Mouse (Mus musculus): ENCODE measurements at regions not wholly inside any gene's neighbourhood (a gene's known extent, or its start where the extent isn't known, plus 50 kb on each side); places are given as distances from the start of the nearest gene placed in this dataset.

- Histone ChIP-seq H3K79me3 (ENCODE audit: low read depth) (no peaks in the 10 kb centered on the region), H3K4me3 (ENCODE audit: insufficient read depth, poor library complexity, severe bottlenecking) (no peak overlapping the region), H3K27me3 (ENCODE audit: control insufficient read depth, insufficient read depth, insufficient read length) (no peaks in the 10 kb centered on the region), H3K79me2 (ENCODE audit: control insufficient read depth, insufficient read depth) (no peaks in the 10 kb centered on the region), H3K36me3 (ENCODE audit: control insufficient read depth, insufficient read depth) (no peaks in the 10 kb centered on the region), H3ac (ENCODE audit: control insufficient read depth, insufficient read length, low read depth) (no peak overlapping the region)
- TF ChIP-seq FOSL1 (IDR thresholded peaks at IDR 0.05; ENCODE audit: insufficient read depth, low read length, poor library complexity, severe bottlenecking), result no peak
- TF ChIP-seq MYOD1 (IDR thresholded peaks at IDR 0.05; ENCODE audit: control insufficient read depth, insufficient read length, low read depth), result no peak
- TF ChIP-seq USF1 (IDR thresholded peaks at IDR 0.05; ENCODE audit: low read depth), result no peak
Measured at GRCm38 (mm10) chr4:8428629-8429523, 190.0 kb upstream of the Car8 start.

- no peak for TF ChIP-seq CEBPB (IDR thresholded peaks at IDR 0.05; ENCODE audit: low read depth)
- H3K4me3 ChIP-seq (ENCODE audit: insufficient read depth, poor library complexity, severe bottlenecking), result no peak overlapping the region
- no peaks in the 10 kb centered on the region for H3K79me2 ChIP-seq (ENCODE audit: control insufficient read depth, insufficient read depth)
- H3K79me3 ChIP-seq (ENCODE audit: low read depth), result no peaks in the 10 kb centered on the region
- no peak overlapping the region for H3ac ChIP-seq (ENCODE audit: control insufficient read depth, insufficient read length, low read depth)
- no peaks in the 10 kb centered on the region for H3K27me3 ChIP-seq (ENCODE audit: control insufficient read depth, insufficient read depth, insufficient read length)
- no peaks in the 10 kb centered on the region for H3K36me3 ChIP-seq (ENCODE audit: control insufficient read depth, insufficient read depth)
Measured at GRCm38 (mm10) chr4:8427812-8428211, 189.0 kb upstream of the Car8 start.

DNA sequence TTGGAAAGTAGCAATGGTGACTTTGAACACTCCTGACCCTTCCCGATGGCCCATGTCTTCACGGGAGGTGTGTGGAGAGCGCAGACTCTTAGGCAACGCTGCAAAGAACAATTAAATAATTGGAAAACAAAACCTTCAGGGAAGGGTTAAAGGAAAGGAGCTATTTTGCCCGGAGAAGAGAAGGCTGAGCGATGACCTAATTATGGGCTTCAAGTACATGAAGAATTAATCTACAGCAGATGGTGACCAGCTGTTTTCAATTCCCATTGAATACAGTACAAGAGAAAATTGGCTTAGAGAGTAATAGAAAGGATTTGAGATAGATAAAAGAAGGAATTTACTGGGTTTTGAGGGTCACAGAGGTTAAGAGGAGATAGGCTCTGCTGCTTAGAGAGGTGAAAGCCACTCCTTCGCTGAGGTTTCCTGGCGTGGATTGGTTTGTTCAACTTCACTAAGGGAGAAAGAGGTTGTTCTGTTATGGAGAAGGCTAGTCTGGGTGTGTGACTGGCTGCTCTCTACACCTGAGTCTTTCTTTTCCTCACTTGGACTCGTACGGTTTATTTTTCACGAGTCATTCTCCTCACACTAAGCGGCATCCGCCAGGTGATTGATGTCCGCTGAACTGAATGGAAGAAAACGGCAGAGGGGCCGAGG, 184.7 kb upstream of the Car8 start:
- Histone ChIP-seq H3ac (ENCODE audit: control insufficient read depth, insufficient read length, low read depth) (no peak overlapping the region), H3K4me3 (ENCODE audit: insufficient read depth, poor library complexity, severe bottlenecking) (no peak overlapping the region), H3K79me2 (ENCODE audit: control insufficient read depth, insufficient read depth) (no peaks in the 10 kb centered on the region), H3K27me3 (ENCODE audit: control insufficient read depth, insufficient read depth, insufficient read length) (no peaks in the 10 kb centered on the region), H3K79me3 (ENCODE audit: low read depth) (no peaks in the 10 kb centered on the region), H3K36me3 (ENCODE audit: control insufficient read depth, insufficient read depth) (no peaks in the 10 kb centered on the region)
- TF ChIP-seq MAX (IDR thresholded peaks at IDR 0.05) (no peak), USF1 (IDR thresholded peaks at IDR 0.05; ENCODE audit: low read depth) (no peak), MYOD1 (IDR thresholded peaks at IDR 0.05; ENCODE audit: control insufficient read depth, insufficient read length, low read depth) (no peak), CTCF (IDR thresholded peaks at IDR 0.05; ENCODE audit: control insufficient read depth, insufficient read depth, insufficient read length) (no peak), FOSL1 (IDR thresholded peaks at IDR 0.05; ENCODE audit: insufficient read depth, low read length, poor library complexity, severe bottlenecking) (no peak), CEBPB (IDR thresholded peaks at IDR 0.05; ENCODE audit: low read depth) (no peak), MYOG (IDR thresholded peaks at IDR 0.05; ENCODE audit: control insufficient read depth, extremely low read depth, insufficient read length) (no peak)

- no peaks in the 10 kb centered on the region for H3K27me3 ChIP-seq (ENCODE audit: control insufficient read depth, insufficient read depth, insufficient read length)
- TF ChIP-seq CTCF (IDR thresholded peaks at IDR 0.05; ENCODE audit: control insufficient read depth, insufficient read depth, insufficient read length), result no peak
- TF ChIP-seq MAX (IDR thresholded peaks at IDR 0.05), result no peak
- no peak for TF ChIP-seq USF1 (IDR thresholded peaks at IDR 0.05; ENCODE audit: low read depth)
- no peak for TF ChIP-seq MYOG (IDR thresholded peaks at IDR 0.05; ENCODE audit: control insufficient read depth, extremely low read depth, insufficient read length)
- TF ChIP-seq MYOD1 (IDR thresholded peaks at IDR 0.05; ENCODE audit: control insufficient read depth, insufficient read length, low read depth), result no peak
- TF ChIP-seq FOSL1 (IDR thresholded peaks at IDR 0.05; ENCODE audit: insufficient read depth, low read length, poor library complexity, severe bottlenecking), result no peak
- TF ChIP-seq CEBPB (IDR thresholded peaks at IDR 0.05; ENCODE audit: low read depth), result no peak
- no peaks in the 10 kb centered on the region for H3K36me3 ChIP-seq (ENCODE audit: control insufficient read depth, insufficient read depth)
- H3K4me3 ChIP-seq (ENCODE audit: insufficient read depth, poor library complexity, severe bottlenecking), result no peak overlapping the region
- H3K79me3 ChIP-seq (ENCODE audit: low read depth), result no peaks in the 10 kb centered on the region
- no peak overlapping the region for H3ac ChIP-seq (ENCODE audit: control insufficient read depth, insufficient read length, low read depth)
- H3K79me2 ChIP-seq (ENCODE audit: control insufficient read depth, insufficient read depth), result no peaks in the 10 kb centered on the region
Measured at GRCm38 (mm10) chr4:8421285-8421684, 182.4 kb upstream of the Car8 start.

- Histone ChIP-seq H3K79me2 (ENCODE audit: control insufficient read depth, insufficient read depth) (no peaks in the 10 kb centered on the region), H3K79me3 (ENCODE audit: low read depth) (no peaks in the 10 kb centered on the region), H3K27me3 (ENCODE audit: control insufficient read depth, insufficient read depth, insufficient read length) (no peaks in the 10 kb centered on the region), H3K4me3 (ENCODE audit: insufficient read depth, poor library complexity, severe bottlenecking) (no peak overlapping the region), H3K36me3 (ENCODE audit: control insufficient read depth, insufficient read depth) (no peaks in the 10 kb centered on the region), H3ac (ENCODE audit: control insufficient read depth, insufficient read length, low read depth) (no peak overlapping the region)
- TF ChIP-seq MAX (IDR thresholded peaks at IDR 0.05) (no peak), CEBPB (IDR thresholded peaks at IDR 0.05; ENCODE audit: low read depth) (no peak), FOSL1 (IDR thresholded peaks at IDR 0.05; ENCODE audit: insufficient read depth, low read length, poor library complexity, severe bottlenecking) (no peak), MYOG (IDR thresholded peaks at IDR 0.05; ENCODE audit: control insufficient read depth, extremely low read depth, insufficient read length) (no peak), CTCF (IDR thresholded peaks at IDR 0.05; ENCODE audit: control insufficient read depth, insufficient read depth, insufficient read length) (no peak), MYOD1 (IDR thresholded peaks at IDR 0.05; ENCODE audit: control insufficient read depth, insufficient read length, low read depth) (no peak), USF1 (IDR thresholded peaks at IDR 0.05; ENCODE audit: low read depth) (no peak)
Measured at GRCm38 (mm10) chr4:8418374-8419031, 179.7 kb upstream of the Car8 start.
